Mouse (Mus musculus): ENCODE results near the gene Gm44579. TPM values are rescaled to one million over a fixed set of nuclear protein-coding genes. Genes with fewer than 3 reads are reported as not detected.

Gene Gm44579
- polyA plus RNA-seq, 1 experiment = not detected

DNA sequence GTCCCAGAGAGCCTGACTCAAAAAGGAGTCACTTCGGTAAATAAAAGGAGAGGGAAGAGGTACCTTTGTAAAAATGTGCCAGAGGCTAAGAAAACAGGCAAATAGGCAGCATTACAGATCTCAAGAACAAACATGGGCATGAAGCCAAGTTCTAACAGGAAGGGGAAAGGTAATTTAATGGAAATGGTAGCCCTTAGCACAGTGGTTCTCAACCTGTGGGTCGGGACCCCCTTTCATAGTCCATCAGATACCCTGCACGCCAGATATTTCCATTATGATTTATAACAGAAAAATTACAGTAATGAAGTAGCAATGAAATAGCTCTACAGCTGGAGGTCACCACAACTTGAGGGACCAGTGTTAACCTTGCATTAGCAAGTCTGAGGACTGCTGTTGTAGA, 43.5 kb downstream of the Gm44579 start:
- Histone ChIP-seq H3K36me3 (ENCODE audit: control insufficient read depth, insufficient read depth) (no peaks in the 10 kb centered on the region), H3K79me3 (ENCODE audit: low read depth) (no peaks in the 10 kb centered on the region), H3K79me2 (ENCODE audit: control insufficient read depth, insufficient read depth) (no peaks in the 10 kb centered on the region), H3K4me3 (ENCODE audit: insufficient read depth, poor library complexity, severe bottlenecking) (no peak overlapping the region), H3K27me3 (ENCODE audit: control insufficient read depth, insufficient read depth, insufficient read length) (peaks cover 36% of the 10 kb centered on the region), H3ac (ENCODE audit: control insufficient read depth, insufficient read length, low read depth) (no peak overlapping the region)
- TF ChIP-seq MAX (IDR thresholded peaks at IDR 0.05) = no peak
- TF ChIP-seq CTCF (IDR thresholded peaks at IDR 0.05; ENCODE audit: control insufficient read depth, insufficient read depth, insufficient read length) = no peak
- TF ChIP-seq FOSL1 (IDR thresholded peaks at IDR 0.05; ENCODE audit: insufficient read depth, low read length, poor library complexity, severe bottlenecking) = no peak
- TF ChIP-seq CEBPB (IDR thresholded peaks at IDR 0.05; ENCODE audit: low read depth) = no peak
- TF ChIP-seq USF1 (IDR thresholded peaks at IDR 0.05; ENCODE audit: low read depth) = no peak
- no peak for TF ChIP-seq MYOD1 (IDR thresholded peaks at IDR 0.05; ENCODE audit: control insufficient read depth, insufficient read length, low read depth)
- TF ChIP-seq MYOG (IDR thresholded peaks at IDR 0.05; ENCODE audit: control insufficient read depth, extremely low read depth, insufficient read length) = no peak

DNA sequence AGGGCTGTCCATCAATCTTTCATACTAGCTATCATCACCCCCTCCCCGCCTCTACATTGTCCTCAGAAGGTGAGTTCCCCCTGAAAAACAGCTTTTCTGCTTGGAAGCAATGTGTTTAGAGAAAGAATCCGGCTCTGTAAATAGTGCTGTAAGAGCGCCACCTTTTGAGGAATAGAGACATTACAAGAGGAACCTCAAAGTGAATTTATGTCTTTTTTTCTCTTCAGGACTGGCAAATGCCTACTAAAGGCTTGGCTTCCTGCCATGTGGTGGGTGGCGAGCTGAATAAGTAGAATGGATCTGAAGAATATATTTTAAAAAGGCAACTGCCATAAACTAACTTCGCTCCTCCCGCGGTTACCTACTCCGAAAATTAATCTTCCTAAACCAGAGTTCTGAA, 47.0 kb downstream of the Gm44579 start:
- Histone ChIP-seq H3ac (ENCODE audit: control insufficient read depth, insufficient read length, low read depth) (no peak overlapping the region), H3K27me3 (ENCODE audit: control insufficient read depth, insufficient read depth, insufficient read length) (peaks cover 59% of the 10 kb centered on the region), H3K79me2 (ENCODE audit: control insufficient read depth, insufficient read depth) (no peaks in the 10 kb centered on the region), H3K4me3 (ENCODE audit: insufficient read depth, poor library complexity, severe bottlenecking) (no peak overlapping the region), H3K36me3 (ENCODE audit: control insufficient read depth, insufficient read depth) (no peaks in the 10 kb centered on the region), H3K79me3 (ENCODE audit: low read depth) (no peaks in the 10 kb centered on the region)
- TF ChIP-seq MAX (IDR thresholded peaks at IDR 0.05) = no peak
- TF ChIP-seq CTCF (IDR thresholded peaks at IDR 0.05; ENCODE audit: control insufficient read depth, insufficient read depth, insufficient read length) = peak; percentile 3

DNA sequence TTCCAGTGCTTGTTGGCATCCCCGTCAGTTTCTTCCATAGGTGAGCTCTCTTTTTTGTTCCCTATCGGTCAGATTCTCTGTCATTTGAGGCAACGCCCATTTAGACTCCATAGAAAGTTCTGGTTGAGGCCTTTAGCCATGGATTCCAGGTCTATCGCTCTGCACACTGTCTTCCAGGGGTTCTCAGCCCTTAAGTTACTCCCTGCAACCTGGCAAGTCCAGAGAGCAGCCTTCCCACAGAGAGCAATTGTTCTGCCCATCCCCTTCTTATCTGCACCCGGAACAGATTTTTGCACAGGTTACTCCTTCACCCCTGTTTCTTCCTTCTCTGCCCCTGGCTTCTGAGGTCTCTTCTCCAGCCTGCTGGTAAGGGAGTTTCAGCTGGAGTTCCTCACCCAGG, 48.7 kb downstream of the Gm44579 start:
- Histone ChIP-seq H3ac (ENCODE audit: control insufficient read depth, insufficient read length, low read depth) (no peak overlapping the region), H3K4me3 (ENCODE audit: insufficient read depth, poor library complexity, severe bottlenecking) (no peak overlapping the region), H3K27me3 (ENCODE audit: control insufficient read depth, insufficient read depth, insufficient read length) (peaks cover 68% of the 10 kb centered on the region), H3K79me2 (ENCODE audit: control insufficient read depth, insufficient read depth) (no peaks in the 10 kb centered on the region), H3K79me3 (ENCODE audit: low read depth) (no peaks in the 10 kb centered on the region), H3K36me3 (ENCODE audit: control insufficient read depth, insufficient read depth) (no peaks in the 10 kb centered on the region)
- TF ChIP-seq MYOD1 (IDR thresholded peaks at IDR 0.05; ENCODE audit: control insufficient read depth, insufficient read length, low read depth) (no peak), USF1 (IDR thresholded peaks at IDR 0.05; ENCODE audit: low read depth) (no peak), MAX (IDR thresholded peaks at IDR 0.05) (no peak), CEBPB (IDR thresholded peaks at IDR 0.05; ENCODE audit: low read depth) (no peak), FOSL1 (IDR thresholded peaks at IDR 0.05; ENCODE audit: insufficient read depth, low read length, poor library complexity, severe bottlenecking) (no peak), MYOG (IDR thresholded peaks at IDR 0.05; ENCODE audit: control insufficient read depth, extremely low read depth, insufficient read length) (no peak), CTCF (IDR thresholded peaks at IDR 0.05; ENCODE audit: control insufficient read depth, insufficient read depth, insufficient read length) (no peak)

DNA sequence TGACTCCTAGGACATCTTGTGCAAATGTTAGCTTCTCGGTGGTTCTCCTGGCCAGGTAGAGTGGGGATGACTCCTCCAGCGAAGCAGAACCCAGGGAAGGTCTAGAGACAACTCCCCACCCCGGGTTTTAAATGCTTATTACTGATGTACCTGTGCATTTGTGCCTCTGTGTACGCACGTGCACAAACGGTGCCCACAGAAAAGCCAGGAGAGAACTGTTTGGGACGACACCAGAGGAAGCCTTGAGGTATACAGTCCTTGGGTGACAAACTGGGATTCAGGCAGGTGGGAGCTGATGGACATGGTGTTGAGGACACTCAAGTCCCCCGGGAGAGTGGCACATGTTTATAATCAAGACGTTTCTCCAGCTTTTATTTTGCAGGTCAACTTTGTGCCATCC, 49.9 kb downstream of the Gm44579 start:
- H3K79me2 ChIP-seq (ENCODE audit: control insufficient read depth, insufficient read depth) = no peaks in the 10 kb centered on the region
- peaks cover 62% of the 10 kb centered on the region for H3K27me3 ChIP-seq (ENCODE audit: control insufficient read depth, insufficient read depth, insufficient read length)
- no peaks in the 10 kb centered on the region for H3K79me3 ChIP-seq (ENCODE audit: low read depth)
- no peaks in the 10 kb centered on the region for H3K36me3 ChIP-seq (ENCODE audit: control insufficient read depth, insufficient read depth)
- TF ChIP-seq USF1 (IDR thresholded peaks at IDR 0.05; ENCODE audit: low read depth) = no peak
- TF ChIP-seq MAX (IDR thresholded peaks at IDR 0.05) = no peak
- TF ChIP-seq FOSL1 (IDR thresholded peaks at IDR 0.05; ENCODE audit: insufficient read depth, low read length, poor library complexity, severe bottlenecking) = no peak
- no peak for TF ChIP-seq CTCF (IDR thresholded peaks at IDR 0.05; ENCODE audit: control insufficient read depth, insufficient read depth, insufficient read length)
- TF ChIP-seq MYOD1 (IDR thresholded peaks at IDR 0.05; ENCODE audit: control insufficient read depth, insufficient read length, low read depth) = no peak
- no peak for TF ChIP-seq CEBPB (IDR thresholded peaks at IDR 0.05; ENCODE audit: low read depth)
- TF ChIP-seq MYOG (IDR thresholded peaks at IDR 0.05; ENCODE audit: control insufficient read depth, extremely low read depth, insufficient read length) = no peak
- no peak overlapping the region for H3K4me3 ChIP-seq (ENCODE audit: insufficient read depth, poor library complexity, severe bottlenecking)
- no peak overlapping the region for H3ac ChIP-seq (ENCODE audit: control insufficient read depth, insufficient read length, low read depth)

DNA sequence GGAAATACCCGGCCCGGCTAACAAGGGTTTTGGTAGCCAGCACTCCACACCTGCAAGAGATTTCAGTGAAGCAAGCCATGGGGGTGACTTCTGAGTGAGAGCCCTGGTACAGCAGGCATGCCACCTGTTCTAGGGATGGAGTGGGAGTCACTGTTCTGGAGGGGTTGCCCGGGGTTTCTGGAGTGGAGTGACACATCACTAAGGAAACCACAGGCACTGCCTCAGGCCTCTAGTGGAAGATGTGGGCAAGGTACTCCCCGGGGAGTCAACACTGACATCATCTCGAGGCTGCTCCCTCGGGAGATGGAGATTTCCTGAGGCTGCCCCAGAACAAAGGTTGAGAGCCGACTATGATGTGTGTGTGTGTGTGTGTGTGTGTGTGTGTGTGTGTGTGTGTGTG, 50.4 kb downstream of the Gm44579 start:
- Histone ChIP-seq H3K4me3 (ENCODE audit: insufficient read depth, poor library complexity, severe bottlenecking) (no peak overlapping the region), H3ac (ENCODE audit: control insufficient read depth, insufficient read length, low read depth) (no peak overlapping the region), H3K79me3 (ENCODE audit: low read depth) (no peaks in the 10 kb centered on the region), H3K27me3 (ENCODE audit: control insufficient read depth, insufficient read depth, insufficient read length) (peaks cover 64% of the 10 kb centered on the region), H3K36me3 (ENCODE audit: control insufficient read depth, insufficient read depth) (no peaks in the 10 kb centered on the region), H3K79me2 (ENCODE audit: control insufficient read depth, insufficient read depth) (no peaks in the 10 kb centered on the region)
- TF ChIP-seq MAX (IDR thresholded peaks at IDR 0.05) (peak; percentile 46), FOSL1 (IDR thresholded peaks at IDR 0.05; ENCODE audit: insufficient read depth, low read length, poor library complexity, severe bottlenecking) (no peak), MYOD1 (IDR thresholded peaks at IDR 0.05; ENCODE audit: control insufficient read depth, insufficient read length, low read depth) (peak; percentile 87), MYOG (IDR thresholded peaks at IDR 0.05; ENCODE audit: control insufficient read depth, extremely low read depth, insufficient read length) (no peak), CTCF (IDR thresholded peaks at IDR 0.05; ENCODE audit: control insufficient read depth, insufficient read depth, insufficient read length) (no peak), CEBPB (IDR thresholded peaks at IDR 0.05; ENCODE audit: low read depth) (no peak), USF1 (IDR thresholded peaks at IDR 0.05; ENCODE audit: low read depth) (no peak)

DNA sequence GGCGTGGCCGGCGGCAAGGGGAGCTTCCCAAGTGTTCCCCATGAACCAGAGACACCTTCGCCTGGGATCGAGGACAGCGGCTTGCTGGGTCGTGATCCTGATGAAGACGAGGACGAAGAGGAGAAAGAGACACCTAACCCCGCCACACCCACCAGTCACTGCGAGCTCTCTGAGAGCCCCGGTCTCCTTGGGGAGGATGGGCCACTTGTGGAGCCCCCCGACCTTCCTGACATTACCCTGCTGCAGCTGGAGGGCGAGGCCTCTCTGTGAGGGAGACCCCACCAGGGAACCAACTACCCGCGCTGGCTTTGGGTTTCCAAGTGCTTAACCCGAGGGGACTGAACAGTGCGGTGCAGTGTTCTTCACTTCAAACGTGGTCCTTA, 52.2 kb downstream of the Gm44579 start:
- Histone ChIP-seq H3ac (ENCODE audit: control insufficient read depth, insufficient read length, low read depth) (no peak overlapping the region), H3K79me3 (ENCODE audit: low read depth) (no peaks in the 10 kb centered on the region), H3K79me2 (ENCODE audit: control insufficient read depth, insufficient read depth) (no peaks in the 10 kb centered on the region), H3K4me3 (ENCODE audit: insufficient read depth, poor library complexity, severe bottlenecking) (peak overlapping the region; percentile 28), H3K27me3 (ENCODE audit: control insufficient read depth, insufficient read depth, insufficient read length) (peaks cover 69% of the 10 kb centered on the region), H3K36me3 (ENCODE audit: control insufficient read depth, insufficient read depth) (no peaks in the 10 kb centered on the region)
- TF ChIP-seq USF1 (IDR thresholded peaks at IDR 0.05; ENCODE audit: low read depth) = no peak

Data from C2C12 (cell line).